Mouse (Mus musculus) liver, adult 2 months (tissue): ENCODE data around the gene Uchl4. TPM values are rescaled to one million over a fixed set of nuclear protein-coding genes. Genes with fewer than 3 reads are reported as not detected.

ENCODE experiments used
- DNase-seq: peaks from one replicate; pipeline ENCODE4 v3.0.0-alpha.2; 2011; ENCODE audit warnings: low read depth, low spot score; ENCODE audit errors: extremely low read depth
- H3K27ac ChIP-seq: fragments of 200-500 bp; replicated peaks from 2 replicates; pipeline ENCODE4 v1.5.1; 2012; ENCODE audit warnings: low read depth, mild to moderate bottlenecking, control low read depth, inconsistent platforms, low read length; ENCODE audit not compliant: insufficient read depth
- H3K27me3 ChIP-seq: fragments of 200-500 bp; 2 replicates; pipeline ENCODE4 v1.6.1; 2012; ENCODE audit warnings: mild to moderate bottlenecking, moderate library complexity, low read length, inconsistent platforms; ENCODE audit not compliant: control insufficient read depth, insufficient read depth
- H3K36me3 ChIP-seq: fragments of 200-500 bp; 2 replicates; pipeline ENCODE4 v1.6.1; 2012; ENCODE audit warnings: low read length, inconsistent platforms; ENCODE audit not compliant: control insufficient read depth, insufficient read depth
- H3K4me1 ChIP-seq: fragments of 200-500 bp; 2 replicates; pipeline ENCODE4 v1.6.1; 2011; ENCODE audit warnings: low read length; ENCODE audit not compliant: control insufficient read depth, insufficient read depth
- H3K4me3 ChIP-seq: fragments of 200-500 bp; 2 replicates; pipeline ENCODE4 v1.5.1; 2011; ENCODE audit warnings: low read depth, mild to moderate bottlenecking, control low read depth, low read length, moderate library complexity; ENCODE audit not compliant: insufficient read depth
- H3K79me2 ChIP-seq: fragments of 200-500 bp; 2 replicates; pipeline ENCODE4 v1.6.1; 2012; ENCODE audit warnings: inconsistent platforms, mild to moderate bottlenecking, low read length, moderate library complexity; ENCODE audit not compliant: control insufficient read depth, insufficient read depth
- H3K9ac ChIP-seq: fragments of 200-500 bp; 2 replicates; pipeline ENCODE4 v1.6.1; 2012; ENCODE audit warnings: low read depth, mild to moderate bottlenecking, control low read depth, inconsistent platforms, low read length
- CTCF ChIP-seq: fragments of 200-500 bp; IDR thresholded peaks from 2 replicates; pipeline ENCODE4 v1.5.1; 2011; ENCODE audit warnings: low read depth, low read length, control low read depth
- POLR2A ChIP-seq: fragments of 200-500 bp; IDR thresholded peaks from 2 replicates; pipeline ENCODE4 v1.6.1; 2011; ENCODE audit warnings: low read length, control low read depth; ENCODE audit not compliant: insufficient read depth; ENCODE audit errors: extremely low read depth
- WGBS: fragments of 180-500 bp; shearing (Covaris S2); methylation state at CpG from one replicate; pipeline ENCODE4 v1.1.7; 2018; 5-methylcytosine and 5-hydroxymethylcytosine counted together
- polyA plus RNA-seq: library from polyadenylated mRNA; depleted of rRNA; stranded (reverse); fragments of >200 nt; gene quantifications from 2 replicates; pipeline ENCODE4 v1.2.3, GENCODE M21; 2012; rRNA removed
- total RNA-seq: library from RNA; depleted of rRNA; stranded (reverse); fragments of >200 nt; gene quantifications from 2 replicates; pipeline ENCODE4 v1.2.3, GENCODE M21; 2014; rRNA removed

Gene Uchl4
- total and polyA plus RNA-seq, 2 experiments, result 0.09 TPM; not detected in 1

DNA sequence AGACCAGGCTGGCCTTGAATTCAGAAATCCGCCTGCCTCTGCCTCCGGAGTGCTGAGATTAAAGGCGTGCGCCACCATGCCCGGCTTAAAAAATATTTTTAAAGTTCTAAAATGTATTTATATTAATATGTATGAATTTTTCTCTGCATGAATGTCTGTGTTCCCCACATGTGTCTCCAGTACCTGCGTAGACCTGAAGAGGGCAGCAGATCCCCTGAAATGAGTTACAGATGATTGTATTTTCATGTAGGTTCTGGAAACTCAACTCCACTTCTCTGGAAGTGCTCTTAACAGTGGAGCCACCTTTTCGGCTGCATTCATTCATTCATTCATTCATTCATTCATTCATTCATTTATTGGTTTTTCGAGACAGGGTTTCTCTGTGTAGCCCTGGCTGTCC is 42.7 kb downstream of the Uchl4 start:
- 60% methylated on average over 8 of the region's 8 CpGs for WGBS
- Histone ChIP-seq H3K36me3 (no peaks in the 10 kb centered on the region), H3K27me3 (no peaks in the 10 kb centered on the region), H3K4me3 (no peak overlapping the region), H3K9ac (no peak overlapping the region), H3K4me1 (no peaks in the 10 kb centered on the region), H3K27ac (no peak overlapping the region), H3K79me2 (no peaks in the 10 kb centered on the region; the same call in 1 of the 2 replicates)
- TF ChIP-seq CTCF, result peak; percentile 72
- no peak for TF ChIP-seq POLR2A
- DNase-seq, result peak; percentile 49

DNA sequence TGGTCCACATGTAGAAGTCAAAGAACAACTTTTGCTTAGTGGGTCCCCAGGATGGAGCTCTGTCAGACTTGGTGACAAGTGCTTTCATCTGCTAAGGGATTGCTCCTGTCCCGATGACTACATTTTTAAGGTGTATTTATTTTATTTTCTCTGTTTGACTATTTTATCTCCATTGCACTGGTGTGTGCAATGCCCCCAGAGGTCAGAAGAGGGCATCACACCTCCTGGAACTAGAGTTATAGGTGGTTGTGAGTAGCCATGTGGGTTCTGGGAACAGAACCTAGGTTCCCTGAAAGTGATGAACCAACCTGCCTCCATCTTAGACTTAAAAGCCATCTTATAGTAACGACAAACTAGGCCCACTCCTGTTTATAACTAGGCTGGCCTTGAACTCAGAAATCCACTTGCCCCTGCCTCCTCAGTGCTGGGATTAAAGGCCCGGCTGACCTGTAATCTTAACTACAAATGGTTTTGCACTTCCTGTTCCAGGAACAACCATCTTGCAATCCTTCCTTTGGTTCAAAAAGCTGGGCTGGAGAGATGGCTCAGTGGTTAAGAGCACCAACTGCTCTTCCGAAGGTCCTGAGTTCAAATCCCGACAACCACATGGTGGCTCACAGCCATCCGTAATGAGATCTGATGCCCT is 43.8 kb downstream of the Uchl4 start:
- no peaks in the 10 kb centered on the region for H3K36me3 ChIP-seq
- H3K4me1 ChIP-seq, result no peaks in the 10 kb centered on the region
- no peak overlapping the region for H3K4me3 ChIP-seq
- 91% methylated on average over 6 of the region's 6 CpGs for WGBS
- no peaks in the 10 kb centered on the region for H3K27me3 ChIP-seq
- no peak overlapping the region for H3K9ac ChIP-seq
- no peaks in the 10 kb centered on the region; the same call in 1 of the 2 replicates for H3K79me2 ChIP-seq
- DNase-seq, result no peak
- TF ChIP-seq CTCF, result no peak
- no peak for TF ChIP-seq POLR2A
- no peak overlapping the region for H3K27ac ChIP-seq

DNA sequence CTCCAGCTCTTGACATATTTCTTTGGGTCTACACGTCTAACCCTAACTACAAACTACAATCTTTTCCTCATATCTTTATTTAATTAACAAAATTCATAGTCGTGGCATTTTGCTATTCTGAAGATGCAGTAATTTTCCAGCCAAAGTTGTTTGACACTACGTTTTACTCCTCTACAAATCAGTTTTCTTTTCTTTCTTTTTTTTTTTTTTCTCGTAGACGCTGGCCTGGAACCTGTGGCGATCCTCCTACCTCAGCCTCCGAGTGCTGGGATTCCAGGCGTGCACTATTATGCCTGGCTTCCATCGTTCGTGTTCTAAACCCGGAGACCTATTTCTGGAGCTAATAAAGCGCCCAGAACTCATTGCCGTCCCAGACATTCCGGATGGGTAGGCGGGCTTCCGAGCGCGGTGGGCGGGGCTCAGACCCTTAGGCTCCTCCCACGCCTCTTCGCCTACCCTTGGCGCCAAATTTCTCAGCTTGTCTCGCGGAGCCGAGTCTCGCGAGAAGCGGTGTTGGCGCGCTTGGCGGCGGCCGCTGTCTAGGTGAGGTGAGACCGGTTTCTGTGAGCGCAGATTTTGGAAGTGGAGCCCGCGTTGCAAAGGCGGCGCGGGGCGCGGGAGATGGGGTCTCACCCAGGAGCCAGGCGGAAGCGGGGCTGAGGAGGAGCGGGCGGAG is 46.2 kb downstream of the Uchl4 start, which contains the start of gene Tipin:
Gene Tipin (plus strand): TSS at position 477 of the 676 bp plus-strand sequence.
- no peaks in the 10 kb centered on the region for H3K36me3 ChIP-seq
- WGBS, result 1% methylated on average over 46 of the region's 46 CpGs
- H3K27ac ChIP-seq, result no peak within 1 kb of the TSS
- peak within 1 kb of the TSS; percentile 96 for H3K9ac ChIP-seq
- no peaks in the 10 kb centered on the region; the same call in 1 of the 2 replicates for H3K79me2 ChIP-seq
- H3K27me3 ChIP-seq, result no peaks in the 10 kb centered on the region
- no peaks in the 10 kb centered on the region for H3K4me1 ChIP-seq
- peak within 1 kb of the TSS; percentile 92 for H3K4me3 ChIP-seq
- TF ChIP-seq CTCF, result no peak
- TF ChIP-seq POLR2A, result 0 out of 2 replicates have a peak, but pooled peaks have one; percentile 59
- DNase-seq, result peak; percentile 78

DNA sequence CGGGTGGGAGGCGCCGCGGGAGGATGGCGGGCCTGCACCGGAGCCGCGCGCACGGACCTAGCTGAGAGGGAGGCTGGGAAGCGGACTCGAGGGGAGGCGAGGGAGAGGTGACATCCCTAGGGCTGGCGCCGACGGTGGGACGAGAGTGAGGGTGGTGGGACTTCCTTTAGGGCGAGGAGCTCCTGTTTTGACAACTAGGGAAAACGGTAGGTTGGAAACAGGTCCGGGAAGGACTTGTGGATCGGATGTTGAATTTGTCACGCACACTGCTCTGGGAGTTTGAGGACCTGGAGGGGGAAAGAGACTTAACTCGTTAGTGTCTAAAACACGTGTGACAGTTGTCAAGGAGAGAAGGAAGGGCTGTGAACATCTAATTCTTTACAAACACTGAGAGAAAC is 46.8 kb downstream of the Uchl4 start:
- Histone ChIP-seq H3K36me3 (no peaks in the 10 kb centered on the region), H3K9ac (peak overlapping the region; percentile 96), H3K79me2 (no peaks in the 10 kb centered on the region; the same call in 1 of the 2 replicates), H3K27me3 (no peaks in the 10 kb centered on the region), H3K4me3 (peak overlapping the region; percentile 92), H3K27ac (no peak overlapping the region), H3K4me1 (no peaks in the 10 kb centered on the region)
- DNase-seq, result peak; percentile 26
- under 1% methylated on average over 24 of the region's 24 CpGs for WGBS
- TF ChIP-seq CTCF (no peak), POLR2A (no peak)

DNA sequence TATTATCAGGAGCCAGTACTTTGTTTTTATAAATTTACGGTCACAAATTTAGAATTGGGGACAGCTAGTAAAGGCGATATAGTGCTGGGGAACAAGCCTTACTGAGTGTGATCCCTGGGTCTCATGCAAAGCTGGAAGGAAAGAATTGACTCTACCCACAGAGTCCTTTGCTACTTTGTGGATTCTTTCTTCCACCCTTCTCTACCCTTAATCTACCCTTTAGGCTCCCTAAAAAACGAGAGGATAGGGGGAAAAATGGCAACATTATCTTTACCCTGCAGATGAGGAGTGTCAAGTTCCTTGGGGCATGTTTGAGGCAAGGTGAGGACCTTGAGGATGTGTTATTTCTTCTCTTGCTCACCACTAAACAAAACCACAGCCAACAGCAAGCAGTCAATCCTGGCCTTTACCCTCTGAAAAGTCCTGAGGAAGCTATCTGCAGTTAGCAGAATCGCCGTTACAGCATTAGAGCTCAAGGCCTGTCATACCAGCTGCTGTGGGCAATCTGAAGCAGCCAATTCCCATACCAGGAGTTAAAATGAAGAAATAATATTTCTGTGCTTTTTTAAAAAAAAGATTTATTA is 47.5 kb downstream of the Uchl4 start:
- no peak for DNase-seq
- H3K9ac ChIP-seq, result 0 out of 2 replicates have a peak overlapping the region, but pooled peaks have one; percentile 19
- H3K4me1 ChIP-seq, result no peaks in the 10 kb centered on the region
- H3K27ac ChIP-seq, result no peak overlapping the region
- TF ChIP-seq CTCF (no peak), POLR2A (no peak)
- no peaks in the 10 kb centered on the region; the same call in 1 of the 2 replicates for H3K79me2 ChIP-seq
- H3K36me3 ChIP-seq, result no peaks in the 10 kb centered on the region
- no peak overlapping the region for H3K4me3 ChIP-seq
- no peaks in the 10 kb centered on the region for H3K27me3 ChIP-seq
- WGBS, result 37% methylated on average over 5 of the region's 5 CpGs

Other genes with a start within 250 kb of the Uchl4 start
- gene Smad6, start 213.1 kb upstream of the Uchl4 start, total RNA-seq, result 4.1 and 6.0 TPM in 2 replicates
- 11.4 and 12.6 TPM in 2 replicates for gene Smad6, start 213.1 kb upstream of the Uchl4 start, polyA plus RNA-seq
- gene Lctl, start 118.1 kb upstream of the Uchl4 start, total RNA-seq, result not detected in 2 replicates
- gene Lctl, start 118.1 kb upstream of the Uchl4 start, polyA plus RNA-seq, result not detected in 2 replicates
- gene Zwilch, start 62.1 kb upstream of the Uchl4 start, total RNA-seq, result 0.94 and 1.6 TPM in 2 replicates
- gene Zwilch, start 62.1 kb upstream of the Uchl4 start, polyA plus RNA-seq, result 0.12 and 0.25 TPM in 2 replicates
- 401 and 408 TPM in 2 replicates for gene Rpl4, start 61.8 kb upstream of the Uchl4 start, total RNA-seq
- gene Rpl4, start 61.8 kb upstream of the Uchl4 start, polyA plus RNA-seq, result 250 and 270 TPM in 2 replicates
- 11.2 and 13.9 TPM in 2 replicates for gene Snapc5, start 55.9 kb upstream of the Uchl4 start, total RNA-seq
- gene Snapc5, start 55.9 kb upstream of the Uchl4 start, polyA plus RNA-seq, result 5.6 and 7.3 TPM in 2 replicates
- 34.7 and 40.3 TPM in 2 replicates for gene Map2k1, start 18.4 kb downstream of the Uchl4 start, total RNA-seq
- gene Map2k1, start 18.4 kb downstream of the Uchl4 start, polyA plus RNA-seq, result 26.4 and 26.8 TPM in 2 replicates
- 5.7 and 6.0 TPM in 2 replicates for gene Tipin, start 46.4 kb downstream of the Uchl4 start, total RNA-seq
- gene Tipin, start 46.4 kb downstream of the Uchl4 start, polyA plus RNA-seq, result 1.4 and 2.5 TPM in 2 replicates
- 10.8 and 11.7 TPM in 2 replicates for gene Dis3l, start 106.1 kb downstream of the Uchl4 start, total RNA-seq
- gene Dis3l, start 106.1 kb downstream of the Uchl4 start, polyA plus RNA-seq, result 7.7 and 8.4 TPM in 2 replicates
- gene Megf11, start 150.4 kb downstream of the Uchl4 start, total RNA-seq, result 0.07 and 0.09 TPM in 2 replicates
- gene Megf11, start 150.4 kb downstream of the Uchl4 start, polyA plus RNA-seq, result 0.02 and 0.13 TPM in 2 replicates